Mouse (Mus musculus): ENCODE measurements around the gene Atp6v0a1.

GRCm38 (mm10) chr11:100996501-100996900, 12.8 kb upstream of the Atp6v0a1 start:
- TF ChIP-seq CTCF (conservative IDR thresholded peaks at IDR 0.05; ENCODE audit: insufficient read depth, insufficient read length, low read depth, low read length) (no peak), POLR2A (IDR thresholded peaks at IDR 0.05; ENCODE audit: low read depth, low read length) (no peak)

All from kidney, adult 2 months (tissue).